Mouse (Mus musculus) lung, adult 18-20 months (tissue): Measurements from ENCODE around the gene Eef1akmt1.

Experiments used
- DNase-seq, 2 experiments: peaks; one replicate each; pipeline ENCODE4 v3.0.0; 2022; ENCODE audit warnings: mixed read lengths in 2 of 2

The Eef1akmt1 gene

DNA sequence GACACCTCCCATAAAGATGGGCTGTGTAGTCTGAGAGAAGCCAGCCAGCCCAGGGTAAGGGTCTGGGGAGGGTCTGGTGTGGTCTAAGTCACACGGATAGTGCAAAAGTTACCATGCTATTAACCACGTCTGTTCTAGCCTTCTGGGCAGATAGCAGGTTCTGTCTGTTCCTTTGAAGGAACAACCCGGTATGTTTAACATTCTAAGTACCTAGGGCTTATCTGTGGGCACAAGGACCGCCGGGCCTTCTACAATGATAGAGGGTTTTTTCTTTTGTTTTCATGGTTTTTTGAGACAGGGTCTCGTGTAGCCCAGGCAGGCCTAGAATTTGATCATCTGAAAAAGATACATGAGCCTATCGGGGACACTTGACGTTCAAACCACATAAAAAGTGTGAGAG lies 25.3 kb downstream of the Eef1akmt1 start:
- no peak for DNase-seq

- no peak for DNase-seq
Measured at GRCm38 (mm10) chr14:57545526-57545925, 25.9 kb downstream of the Eef1akmt1 start.

DNA sequence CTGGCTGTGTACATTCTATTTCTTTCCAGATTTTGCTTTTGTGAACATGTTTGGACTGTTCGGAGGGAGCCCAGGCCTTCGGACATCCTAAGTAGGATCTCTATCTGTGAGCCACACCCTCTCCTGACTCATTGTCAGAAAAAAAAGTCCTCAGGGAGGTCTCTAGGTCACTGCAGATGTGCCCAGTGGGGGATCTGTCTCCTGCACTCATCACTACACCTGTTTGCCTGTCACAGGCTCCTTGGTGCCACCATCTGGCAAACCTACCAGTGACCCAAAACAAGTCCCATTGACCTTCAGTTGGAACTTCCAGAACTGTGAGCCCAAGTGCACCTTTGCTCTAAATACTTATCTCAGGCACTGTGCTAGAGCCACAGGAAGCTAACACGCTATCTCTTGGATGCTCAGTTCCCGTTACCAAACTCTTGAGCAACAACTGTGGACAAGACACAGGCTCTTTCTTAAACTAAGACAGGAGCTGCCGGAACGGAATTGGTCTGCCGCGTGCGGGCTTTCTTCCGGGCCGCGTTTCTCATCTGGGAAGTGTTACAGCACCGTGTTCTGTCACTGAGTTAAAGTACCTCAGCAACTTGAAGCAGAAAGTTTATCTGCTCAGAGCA lies 27.9 kb downstream of the Eef1akmt1 start:
- DNase-seq, result no peak

DNA sequence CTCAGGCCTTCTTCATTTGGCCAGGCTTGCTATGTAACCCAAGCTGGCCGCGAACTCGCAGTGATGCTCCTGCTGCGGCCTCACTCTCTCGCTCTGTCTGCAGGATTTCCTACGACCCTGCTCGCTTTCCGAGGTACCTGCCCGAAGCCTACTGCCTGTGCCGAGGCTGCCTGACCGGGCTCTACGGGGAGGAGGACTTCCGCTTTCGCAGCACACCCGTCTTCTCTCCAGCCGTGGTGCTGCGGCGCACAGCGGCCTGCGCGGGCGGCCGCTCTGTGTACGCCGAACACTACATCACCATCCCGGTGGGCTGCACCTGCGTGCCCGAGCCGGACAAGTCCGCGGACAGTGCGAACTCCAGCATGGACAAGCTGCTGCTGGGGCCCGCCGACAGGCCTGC lies 29.2 kb downstream of the Eef1akmt1 start:
- DNase-seq, result no peak

GRCm38 (mm10) chr14:57540683-57541082 lies 30.7 kb downstream of the Eef1akmt1 start:
- DNase-seq, result no peak

DNA sequence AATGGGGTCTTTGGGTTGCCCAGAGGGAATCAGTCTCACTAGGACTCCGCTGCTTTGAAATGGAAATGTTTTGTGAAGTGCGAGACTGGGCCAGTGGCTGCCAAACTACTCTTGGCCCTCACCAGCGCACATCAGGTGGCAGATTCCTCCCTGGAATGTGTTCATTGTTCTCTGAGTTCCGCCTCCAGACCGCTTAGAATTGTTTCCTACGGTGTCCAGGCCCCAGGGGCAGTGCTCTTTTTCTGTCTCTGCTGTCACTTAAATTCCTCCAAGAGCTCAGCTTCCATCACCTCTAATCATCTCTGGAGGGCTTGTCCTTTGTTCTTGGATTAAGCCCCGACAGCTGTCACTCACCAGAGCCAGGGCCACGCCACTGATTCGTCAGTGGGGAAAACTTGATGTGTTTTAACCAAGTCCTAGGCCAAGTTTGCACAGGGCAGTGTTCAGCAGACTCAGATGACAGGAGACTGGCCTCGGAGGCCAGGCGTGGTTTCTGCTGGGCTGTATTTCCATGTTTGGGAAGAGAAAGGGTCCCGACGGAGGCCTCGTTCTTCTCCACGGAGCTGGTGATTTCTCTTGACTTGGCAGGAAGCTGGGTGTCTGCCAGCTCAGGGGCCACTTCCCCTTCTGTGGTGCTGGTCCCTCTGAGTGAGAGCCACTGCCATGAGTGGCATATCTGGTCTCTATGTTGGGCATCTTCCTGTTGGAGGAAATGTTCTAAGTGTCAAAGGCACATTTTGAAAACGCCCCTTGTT lies 34.0 kb downstream of the Eef1akmt1 start:
- no peak for DNase-seq

DNA sequence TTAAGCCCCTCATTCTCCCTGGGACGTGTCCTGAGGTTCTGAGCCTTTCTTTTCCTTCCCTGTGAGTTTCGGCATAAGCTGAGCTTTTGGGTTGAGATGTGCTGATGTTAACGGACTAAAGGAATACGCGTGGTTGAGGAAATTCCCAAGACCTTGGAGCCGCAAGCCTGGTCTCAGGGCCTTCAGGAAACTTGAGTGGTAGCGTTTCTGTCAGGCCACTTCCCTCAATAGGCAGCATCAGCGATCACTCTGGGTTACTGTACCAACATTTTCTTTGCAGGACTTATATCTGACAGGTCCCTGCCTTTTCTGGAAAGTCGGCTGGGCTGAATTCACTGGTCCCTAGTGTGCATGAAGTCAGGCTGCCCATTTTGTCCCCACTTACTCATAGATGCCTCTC lies 34.6 kb downstream of the Eef1akmt1 start:
- no peak for DNase-seq

DNA sequence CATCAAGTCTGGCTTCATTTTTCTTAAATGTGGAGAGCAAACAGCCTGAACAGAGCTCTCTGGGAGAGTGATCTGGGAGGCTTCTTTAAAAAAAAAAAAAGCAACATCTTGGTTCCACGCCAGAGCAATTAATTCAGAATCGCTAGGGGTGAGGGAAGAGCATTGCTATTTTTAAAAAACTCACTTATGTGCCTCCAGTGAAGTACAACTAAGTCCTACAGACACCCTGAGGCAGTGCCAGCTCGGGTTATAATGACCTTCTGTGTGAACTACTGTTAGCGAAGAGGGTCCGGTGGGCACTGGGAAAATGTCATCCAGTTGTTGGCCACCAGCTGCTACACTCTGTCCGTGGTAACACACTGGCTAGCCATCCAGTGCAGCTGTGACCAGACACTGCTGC lies 35.8 kb downstream of the Eef1akmt1 start:
- DNase-seq, result no peak

GRCm38 (mm10) chr14:57534961-57535360 lies 36.5 kb downstream of the Eef1akmt1 start:
- DNase-seq, result no peak

DNA sequence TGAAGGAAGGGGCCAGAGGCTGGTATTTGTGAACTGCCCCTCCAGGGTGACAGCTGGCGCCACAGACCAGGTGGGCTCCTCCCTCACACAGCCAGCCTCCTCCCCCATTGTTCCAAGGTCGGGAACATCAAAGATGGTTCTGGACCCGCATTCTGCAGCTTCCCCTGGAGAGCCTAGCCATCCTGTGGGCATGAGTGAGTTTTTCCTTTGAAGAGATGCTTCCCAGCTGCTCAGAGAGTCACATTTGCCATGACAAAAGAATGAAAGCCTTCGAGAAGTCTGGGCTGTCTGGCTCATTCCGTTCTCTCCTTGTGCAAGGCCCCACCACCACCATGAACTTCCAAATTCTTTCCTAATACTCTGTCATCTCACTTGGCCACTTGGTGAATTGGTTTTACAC lies 37.1 kb downstream of the Eef1akmt1 start:
- DNase-seq, result peak in 1 of 2 experiments; percentile 51

DNA sequence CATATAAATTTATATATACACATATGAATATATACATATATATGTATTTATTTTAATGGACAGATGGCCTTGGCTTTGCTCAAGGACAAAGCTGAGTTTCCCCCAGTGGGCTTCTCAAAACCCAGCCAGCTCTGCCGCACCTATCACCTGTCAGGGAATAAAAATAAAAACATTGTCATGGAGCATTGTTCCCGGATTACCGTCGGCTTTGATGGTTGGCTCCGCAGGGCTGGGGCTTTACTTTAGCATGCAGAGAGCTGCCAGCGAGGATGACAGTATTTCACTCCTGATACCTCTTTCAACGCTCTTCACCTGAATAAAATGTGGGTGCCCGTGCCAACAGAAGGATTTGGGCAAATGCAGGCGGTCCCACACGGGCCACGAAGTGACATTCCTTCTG lies 37.6 kb downstream of the Eef1akmt1 start:
- no peak for DNase-seq

DNA sequence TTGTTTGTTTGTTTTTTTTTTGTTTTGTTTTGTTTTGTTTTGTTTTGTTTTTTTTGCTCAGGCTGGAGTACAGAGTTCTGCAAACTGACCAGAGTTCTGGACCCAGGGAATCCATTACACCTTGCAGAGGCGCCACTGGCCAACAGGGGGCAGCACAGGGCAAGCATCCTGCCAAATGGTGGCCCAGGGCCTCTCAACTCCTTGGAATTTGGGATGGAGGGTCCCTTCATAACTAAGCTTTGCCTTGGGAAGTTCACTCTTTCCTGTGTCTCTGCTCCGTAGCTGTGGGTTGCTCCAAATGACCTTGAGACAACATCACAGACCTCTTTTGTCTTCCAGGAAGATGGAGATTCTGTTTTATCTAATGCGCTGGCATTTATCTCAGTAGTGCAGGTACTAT lies 38.2 kb downstream of the Eef1akmt1 start:
- DNase-seq, result peak; percentile 39 to 55

DNA sequence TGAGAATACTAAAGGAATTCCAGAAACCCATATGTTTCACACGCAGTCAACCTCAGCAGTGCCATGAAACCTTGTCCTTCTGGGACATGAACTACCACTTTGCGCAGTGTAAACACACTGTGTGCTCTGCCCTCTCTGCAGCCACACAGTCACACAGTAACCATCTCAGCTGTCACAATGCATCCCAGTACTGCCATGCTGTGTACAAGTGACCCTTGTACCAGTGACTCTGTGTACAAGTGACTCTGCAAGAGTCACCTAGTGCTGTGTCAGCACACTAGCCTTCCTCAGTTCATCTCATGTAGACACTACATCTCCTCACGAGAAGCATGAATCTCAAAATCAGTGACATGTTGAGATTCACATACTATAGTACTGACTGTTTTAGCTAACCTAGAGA lies 38.8 kb downstream of the Eef1akmt1 start:
- no peak for DNase-seq

- no peak for DNase-seq
Measured at GRCm38 (mm10) chr14:57529786-57530515, 41.5 kb downstream of the Eef1akmt1 start.

GRCm38 (mm10) chr14:57529086-57529785 lies 42.2 kb downstream of the Eef1akmt1 start:
- DNase-seq, result no peak

- no peak for DNase-seq
Measured at GRCm38 (mm10) chr14:57527598-57527997, 43.8 kb downstream of the Eef1akmt1 start.

- no peak for DNase-seq
Measured at GRCm38 (mm10) chr14:57527122-57527521, 44.3 kb downstream of the Eef1akmt1 start.

DNA sequence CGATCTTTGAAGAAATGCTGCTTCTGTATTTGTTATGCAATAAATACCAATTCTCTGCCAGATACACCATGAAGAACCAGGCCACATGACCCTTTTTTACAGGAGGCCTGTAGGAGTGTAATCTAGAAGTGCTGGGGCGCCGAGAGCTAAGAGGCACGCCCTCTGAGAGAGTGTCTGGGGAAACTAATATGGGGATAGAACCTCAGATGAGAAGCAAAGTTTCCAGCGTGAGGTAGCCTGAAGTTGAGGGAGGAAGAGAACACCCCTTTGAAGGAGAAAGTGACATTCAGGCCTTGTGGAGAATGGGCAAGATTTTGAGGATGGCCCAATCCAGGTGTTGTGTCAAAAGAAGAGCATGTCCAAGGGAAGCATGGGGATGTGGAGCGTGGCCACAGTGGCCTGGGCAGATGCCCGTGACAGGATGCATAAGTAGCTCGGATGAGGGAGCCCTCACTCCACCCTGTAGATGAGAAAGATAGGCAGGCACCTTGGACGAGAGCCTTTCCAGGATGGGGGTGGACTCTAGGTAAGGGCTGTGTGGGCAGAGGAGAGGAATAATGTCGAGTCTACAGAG lies 45.3 kb downstream of the Eef1akmt1 start:
- DNase-seq, result peak in 1 of 2 experiments; percentile 30

GRCm38 (mm10) chr14:57525388-57526049 lies 45.9 kb downstream of the Eef1akmt1 start:
- peak; percentile 80 to 84 for DNase-seq

DNA sequence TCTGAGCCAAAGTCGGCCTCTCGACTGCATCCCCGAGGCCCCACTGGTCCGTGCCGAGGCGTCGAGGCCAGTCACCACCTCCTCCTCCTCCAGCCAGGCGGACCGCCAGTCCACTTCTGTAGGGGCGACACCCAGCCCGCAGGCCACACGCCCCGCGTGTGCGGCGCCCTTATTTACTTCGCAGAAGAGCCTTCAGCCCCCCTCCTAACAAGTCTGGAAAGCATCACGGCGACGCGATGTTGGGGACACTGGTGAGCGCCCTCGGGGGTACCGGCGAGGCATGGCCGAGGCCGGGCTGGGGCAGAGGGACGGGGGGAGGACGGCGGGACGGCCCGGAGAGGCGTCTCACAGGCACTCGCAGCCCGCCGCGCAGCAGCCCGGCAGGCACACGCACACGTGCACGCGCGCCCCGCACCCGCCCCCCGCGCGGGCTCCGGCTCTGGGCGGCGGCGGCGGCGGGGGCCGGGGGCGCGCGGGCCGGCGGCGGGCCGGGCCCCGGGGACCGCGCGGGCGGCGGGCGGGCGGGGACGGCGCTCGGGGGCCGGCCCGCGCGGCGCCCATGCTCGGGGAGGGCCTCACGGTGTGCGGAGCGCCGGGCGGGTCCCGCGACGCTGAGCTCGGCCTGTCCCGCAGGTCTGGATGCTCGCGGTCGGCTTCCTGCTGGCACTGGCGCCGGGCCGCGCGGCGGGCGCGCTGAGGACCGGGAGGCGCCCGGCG lies 46.6 kb downstream of the Eef1akmt1 start, which contains the start of gene Il17d:
TSS of gene Il17d (plus strand) at position 107 of the 717 bp plus-strand sequence.
- DNase-seq, result peak; percentile 26 to 48

DNA sequence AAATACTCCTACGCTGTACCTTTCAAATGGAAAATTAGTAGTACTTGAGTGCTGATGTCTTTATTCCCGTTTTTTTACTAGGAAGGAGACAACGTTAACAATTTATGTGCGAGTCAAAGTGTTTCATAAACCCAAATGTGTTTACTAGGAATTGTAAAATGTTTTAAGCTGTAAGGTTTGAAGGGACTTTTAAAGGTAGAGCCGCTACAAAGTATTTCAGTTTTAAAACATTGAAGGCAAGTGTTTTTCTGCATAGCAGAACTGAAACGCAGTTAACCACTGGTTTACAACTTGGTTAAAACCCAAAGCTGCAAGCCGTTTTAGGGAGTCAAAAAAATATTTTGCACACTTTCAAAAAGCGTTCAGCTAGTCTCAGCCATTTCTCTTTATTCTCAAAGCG lies 47.6 kb downstream of the Eef1akmt1 start:
- DNase-seq, result no peak
